Mouse (Mus musculus) spleen, postnatal 36 days (tissue): ENCODE results near the gene Tmem221.

Source experiments
- DNase-seq, 2 experiments: peaks; one replicate each; pipeline ENCODE4 v3.0.0; 2022; ENCODE audit warnings: low spot score in 2 of 2, mixed read lengths in 1 of 2

Gene Tmem221

GRCm38 (mm10) chr8:71558071-71558957 lies at the start of gene Tmem221:
Gene Tmem221 (minus strand): TSS chr8:71558871.
- DNase-seq, result no peak

GRCm38 (mm10) chr8:71604021-71604420 lies 45.4 kb upstream of the Tmem221 start:
- no peak for DNase-seq

- DNase-seq, result peak in 1 of 2 experiments; percentile 33
Measured at GRCm38 (mm10) chr8:71602666-71603334, 44.1 kb upstream of the Tmem221 start.

GRCm38 (mm10) chr8:71601939-71602665 lies 43.4 kb upstream of the Tmem221 start:
- peak; percentile 54 to 56 for DNase-seq

- no peak for DNase-seq
Measured at GRCm38 (mm10) chr8:71598841-71599240, 40.2 kb upstream of the Tmem221 start.

GRCm38 (mm10) chr8:71598375-71598774 lies 39.7 kb upstream of the Tmem221 start:
- DNase-seq, result no peak

GRCm38 (mm10) chr8:71597451-71597850 lies 38.8 kb upstream of the Tmem221 start, which contains the start of gene Fam129c:
Gene Fam129c (plus strand): TSS chr8:71597648.
- peak; percentile 83 for DNase-seq

GRCm38 (mm10) chr8:71596798-71597197 lies 38.1 kb upstream of the Tmem221 start:
- peak; percentile 87 to 89 for DNase-seq

GRCm38 (mm10) chr8:71596384-71596783 lies 37.7 kb upstream of the Tmem221 start:
- DNase-seq, result peak in 1 of 2 experiments; percentile 34

- peak; percentile 87 for DNase-seq
Measured at GRCm38 (mm10) chr8:71595862-71596261, 37.2 kb upstream of the Tmem221 start.

- DNase-seq, result no peak
Measured at GRCm38 (mm10) chr8:71594324-71594722, 35.7 kb upstream of the Tmem221 start.

- DNase-seq, result no peak
Measured at GRCm38 (mm10) chr8:71593556-71594323, 35.1 kb upstream of the Tmem221 start.

- DNase-seq, result peak; percentile 77 to 79
Measured at GRCm38 (mm10) chr8:71592374-71593170, 33.9 kb upstream of the Tmem221 start.

GRCm38 (mm10) chr8:71591471-71592373 lies 33.1 kb upstream of the Tmem221 start, which contains the start of gene Pgls:
Gene Pgls (plus strand): TSS chr8:71592176.
- DNase-seq, result peak; percentile 95 to 96

- no peak for DNase-seq
Measured at GRCm38 (mm10) chr8:71591017-71591416, 32.3 kb upstream of the Tmem221 start.

GRCm38 (mm10) chr8:71588762-71589161 lies 30.1 kb upstream of the Tmem221 start:
- no peak for DNase-seq

- DNase-seq, result peak in 1 of 2 experiments; percentile 46
Measured at GRCm38 (mm10) chr8:71586891-71587290, 28.2 kb upstream of the Tmem221 start.

- no peak for DNase-seq
Measured at GRCm38 (mm10) chr8:71580201-71580600, 21.5 kb upstream of the Tmem221 start.

- no peak for DNase-seq
Measured at GRCm38 (mm10) chr8:71579476-71579875, 20.8 kb upstream of the Tmem221 start.
